Mouse (Mus musculus): ENCODE measurements at regions not wholly inside any gene's neighbourhood (a gene's known extent, or its start where the extent isn't known, plus 50 kb on each side); places are given as distances from the start of the nearest gene placed in this dataset.
A peak's percentile ranks its signal among the peaks of the same experiment; 100 is the strongest.

GRCm38 (mm10) chr11:114571144-114571869, 97.0 kb upstream of the Rpl38 start:
- no peak overlapping the region for H3K4me2 ChIP-seq
- H3K4me3 ChIP-seq (replicated peaks): no peak overlapping the region
- ATAC-seq (ENCODE audit: low FRiP score): no peak
- H3K9ac ChIP-seq (replicated peaks): no peak overlapping the region
- H3K27ac ChIP-seq (replicated peaks): no peak overlapping the region
- WGBS: 43% methylated on average over 20 of the region's 20 CpGs
- no peaks in the 10 kb centered on the region for H3K9me3 ChIP-seq (replicated peaks)
- no peaks in the 10 kb centered on the region for H3K27me3 ChIP-seq (replicated peaks)
- no peaks in the 10 kb centered on the region for H3K36me3 ChIP-seq
- peaks cover 23% of the 10 kb centered on the region for H3K4me1 ChIP-seq

- Histone ChIP-seq H3K27ac (replicated peaks) (no peak overlapping the region), H3K36me3 (no peaks in the 10 kb centered on the region), H3K27me3 (replicated peaks) (no peaks in the 10 kb centered on the region), H3K4me1 (peaks cover 23% of the 10 kb centered on the region), H3K9me3 (replicated peaks) (no peaks in the 10 kb centered on the region), H3K4me2 (no peak overlapping the region), H3K4me3 (replicated peaks) (no peak overlapping the region), H3K9ac (replicated peaks) (no peak overlapping the region)
- no peak for ATAC-seq (ENCODE audit: low FRiP score)
- 94% methylated on average over 5 of the region's 5 CpGs for WGBS
These were observed 98.2 kb upstream of the Rpl38 start for GRCm38 (mm10) chr11:114570076-114570475.

GRCm38 (mm10) chr11:114567814-114568800, 100.2 kb upstream of the Rpl38 start:
- ATAC-seq (ENCODE audit: low FRiP score): no peak
- no peaks in the 10 kb centered on the region for H3K36me3 ChIP-seq
- no peak overlapping the region for H3K9ac ChIP-seq (replicated peaks)
- no peak overlapping the region for H3K4me3 ChIP-seq (replicated peaks)
- no peak overlapping the region for H3K4me2 ChIP-seq
- WGBS: 13% methylated on average over 21 of the region's 21 CpGs
- H3K27me3 ChIP-seq (replicated peaks): no peaks in the 10 kb centered on the region
- no peak overlapping the region; the same call in 1 of the 2 replicates for H3K27ac ChIP-seq (replicated peaks)
- no peaks in the 10 kb centered on the region for H3K9me3 ChIP-seq (replicated peaks)
- H3K4me1 ChIP-seq: peaks cover 23% of the 10 kb centered on the region

- Histone ChIP-seq H3K27me3 (replicated peaks) (no peaks in the 10 kb centered on the region), H3K9ac (replicated peaks) (no peak overlapping the region), H3K4me1 (peaks cover 23% of the 10 kb centered on the region), H3K4me3 (replicated peaks) (no peak overlapping the region), H3K4me2 (0 out of 2 replicates have a peak overlapping the region, but pooled peaks have one; percentile 23), H3K36me3 (no peaks in the 10 kb centered on the region), H3K27ac (replicated peaks) (peak overlapping the region; percentile 45; the same call in 1 of the 2 replicates), H3K9me3 (replicated peaks) (no peaks in the 10 kb centered on the region)
- 5% methylated on average over 20 of the region's 20 CpGs for WGBS
- no peak for ATAC-seq (ENCODE audit: low FRiP score)
These were observed 101.1 kb upstream of the Rpl38 start for GRCm38 (mm10) chr11:114567045-114567780.

- no peak overlapping the region for H3K9ac ChIP-seq (replicated peaks)
- H3K9me3 ChIP-seq (replicated peaks): no peaks in the 10 kb centered on the region
- WGBS: 91% methylated on average over 2 of the region's 2 CpGs
These were observed 103.4 kb upstream of the Rpl38 start for GRCm38 (mm10) chr11:114564949-114565348.

GRCm38 (mm10) chr11:114563172-114563571, 105.2 kb upstream of the Rpl38 start:
- no peaks in the 10 kb centered on the region for H3K36me3 ChIP-seq
- H3K27ac ChIP-seq (replicated peaks): no peak overlapping the region
- no peaks in the 10 kb centered on the region for H3K9me3 ChIP-seq (replicated peaks)
- H3K4me2 ChIP-seq: no peak overlapping the region
- no peaks in the 10 kb centered on the region for H3K27me3 ChIP-seq (replicated peaks)
- H3K9ac ChIP-seq (replicated peaks): no peak overlapping the region
- no peak for ATAC-seq (ENCODE audit: low FRiP score)
- H3K4me1 ChIP-seq: peaks cover 28% of the 10 kb centered on the region
- WGBS: 72% methylated on average over 9 of the region's 9 CpGs
- no peak overlapping the region for H3K4me3 ChIP-seq (replicated peaks)

More at GRCm38 (mm10) chr11:114564949-114565348, 103.4 kb upstream of the Rpl38 start:
- H3K27me3 ChIP-seq (replicated peaks): no peaks in the 10 kb centered on the region
- no peak overlapping the region for H3K4me2 ChIP-seq
- no peak for ATAC-seq (ENCODE audit: low FRiP score)
- H3K27ac ChIP-seq (replicated peaks): no peak overlapping the region
- H3K4me3 ChIP-seq (replicated peaks): no peak overlapping the region
- peaks cover 32% of the 10 kb centered on the region for H3K4me1 ChIP-seq
- H3K36me3 ChIP-seq: no peaks in the 10 kb centered on the region

GRCm38 (mm10) chr11:114554576-114554975, 113.7 kb upstream of the Rpl38 start:
- Histone ChIP-seq H3K9me3 (replicated peaks) (no peaks in the 10 kb centered on the region), H3K4me1 (peaks cover 9% of the 10 kb centered on the region; the same call in 1 of the 2 replicates), H3K27ac (replicated peaks) (no peak overlapping the region), H3K27me3 (replicated peaks) (no peaks in the 10 kb centered on the region), H3K36me3 (no peaks in the 10 kb centered on the region), H3K4me2 (no peak overlapping the region), H3K9ac (replicated peaks) (no peak overlapping the region), H3K4me3 (replicated peaks) (no peak overlapping the region)
- 65% methylated on average over 5 of the region's 5 CpGs for WGBS
- ATAC-seq (ENCODE audit: low FRiP score): no peak

GRCm38 (mm10) chr11:114553992-114554391, 114.3 kb upstream of the Rpl38 start:
- Histone ChIP-seq H3K27me3 (replicated peaks) (no peaks in the 10 kb centered on the region), H3K4me3 (replicated peaks) (no peak overlapping the region), H3K4me2 (no peak overlapping the region), H3K36me3 (no peaks in the 10 kb centered on the region), H3K4me1 (peaks cover 9% of the 10 kb centered on the region; the same call in 1 of the 2 replicates), H3K9me3 (replicated peaks) (no peaks in the 10 kb centered on the region), H3K27ac (replicated peaks) (no peak overlapping the region), H3K9ac (replicated peaks) (no peak overlapping the region)
- ATAC-seq (ENCODE audit: low FRiP score): no peak
- WGBS: 31% methylated on average over 13 of the region's 13 CpGs

- no peak overlapping the region for H3K4me2 ChIP-seq
- WGBS: 83% methylated on average over 7 of the region's 7 CpGs
- no peak overlapping the region for H3K4me3 ChIP-seq (replicated peaks)
- peaks cover 9% of the 10 kb centered on the region; the same call in 1 of the 2 replicates for H3K4me1 ChIP-seq
- H3K9me3 ChIP-seq (replicated peaks): no peaks in the 10 kb centered on the region
- no peak overlapping the region for H3K9ac ChIP-seq (replicated peaks)
- no peaks in the 10 kb centered on the region for H3K27me3 ChIP-seq (replicated peaks)
- no peak for ATAC-seq (ENCODE audit: low FRiP score)
- no peaks in the 10 kb centered on the region for H3K36me3 ChIP-seq
- no peak overlapping the region for H3K27ac ChIP-seq (replicated peaks)
These were observed 116.1 kb upstream of the Rpl38 start for GRCm38 (mm10) chr11:114552176-114552575.

GRCm38 (mm10) chr11:114551262-114551661, 117.1 kb upstream of the Rpl38 start:
- no peak overlapping the region for H3K9ac ChIP-seq (replicated peaks)
- no peaks in the 10 kb centered on the region for H3K27me3 ChIP-seq (replicated peaks)
- H3K4me3 ChIP-seq (replicated peaks): no peak overlapping the region
- no peak overlapping the region for H3K4me2 ChIP-seq
- H3K36me3 ChIP-seq: no peaks in the 10 kb centered on the region
- H3K27ac ChIP-seq (replicated peaks): no peak overlapping the region
- 88% methylated on average over 4 of the region's 4 CpGs for WGBS
- no peaks in the 10 kb centered on the region for H3K9me3 ChIP-seq (replicated peaks)
- no peak for ATAC-seq (ENCODE audit: low FRiP score)
- H3K4me1 ChIP-seq: peaks cover 9% of the 10 kb centered on the region; the same call in 1 of the 2 replicates

GRCm38 (mm10) chr11:114548658-114549057, 119.7 kb upstream of the Rpl38 start:
- Histone ChIP-seq H3K27me3 (replicated peaks) (no peaks in the 10 kb centered on the region), H3K36me3 (no peaks in the 10 kb centered on the region), H3K9ac (replicated peaks) (no peak overlapping the region), H3K4me1 (peaks cover 10% of the 10 kb centered on the region; the same call in 1 of the 2 replicates), H3K9me3 (replicated peaks) (no peaks in the 10 kb centered on the region), H3K4me2 (no peak overlapping the region), H3K27ac (replicated peaks) (no peak overlapping the region), H3K4me3 (replicated peaks) (no peak overlapping the region)
- no peak for ATAC-seq (ENCODE audit: low FRiP score)
- WGBS: 53% methylated on average over 5 of the region's 5 CpGs

Data from neural tube, embryonic 15.5 days (tissue).